11 mouse cellular contexts compared by ENCODE assay signal in the genomic region with DNA sequence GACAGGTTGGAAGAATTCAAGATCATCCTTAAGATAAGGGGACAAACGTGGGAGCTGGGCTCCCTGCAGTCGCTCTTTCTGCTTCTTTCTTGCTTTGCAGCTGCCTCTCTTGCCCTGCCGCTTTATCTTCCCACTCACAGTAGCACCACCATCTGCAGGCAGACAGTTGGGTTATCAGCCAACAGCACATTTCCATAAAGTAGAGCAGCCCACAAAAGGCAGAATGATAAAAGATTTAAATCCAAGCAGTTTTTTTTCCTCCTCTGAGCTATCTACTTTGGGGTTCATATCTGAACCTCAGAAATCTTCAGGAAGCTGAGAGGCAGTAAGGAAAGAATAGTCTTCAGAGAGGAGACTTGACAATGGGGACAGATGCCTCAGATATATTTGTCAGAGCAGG. TPM values are rescaled to one million over a fixed set of nuclear protein-coding genes. Genes with fewer than 3 reads are reported as not detected.
DNase-seq lines count a peak whose midpoint lies in the region; ATAC-seq lines count a peak whose summit lies in the region.
"Had no signal": no experiment of that assay in that cellular context is flagged by ENCODE, and none has a peak within 500 bp of the region (broad histone marks: within the 10 kb centered on the region; RNA-seq: fewer than 3 reads in every experiment).

No protein-coding gene starts in this region.

- no peaks in the 10 kb centered on the region for H3K4me1 ChIP-seq in heart, embryonic 10.5 days
- H3K4me1 ChIP-seq: stomach, embryonic 15.5 days had no signal

- H3K27ac ChIP-seq in heart, embryonic 10.5 days, result no peak overlapping the region
- H3K27ac ChIP-seq: stomach, embryonic 15.5 days had no signal

- peak; percentile 92 for ATAC-seq in common myeloid progenitor, adult 5-6 weeks (replicated peaks; ENCODE audit: low read depth, poor library complexity, severe bottlenecking)
- ATAC-seq: hindbrain, embryonic 16.5 days had no signal

- no peaks in the 10 kb centered on the region for H3K36me3 ChIP-seq in heart, embryonic 10.5 days
- H3K36me3 ChIP-seq: stomach, embryonic 15.5 days had no signal

- intact Hi-C loops in heart, postnatal 25 days (cut with DNase I), result no loop called here
- intact Hi-C loops in left cerebral cortex, postnatal 14 days (cut with DNase I), result no loop called here

- 27% methylated on average over 3 of the region's 3 CpGs for WGBS in heart, embryonic 10.5 days

- no peaks in the 10 kb centered on the region for H3K27me3 ChIP-seq in heart, embryonic 10.5 days (ENCODE audit: insufficient read depth, poor library complexity, severe bottlenecking)
- H3K27me3 ChIP-seq: stomach, embryonic 15.5 days had no signal

- H3K4me3 ChIP-seq in heart, embryonic 10.5 days, result no peak overlapping the region
- H3K4me3 ChIP-seq: stomach, embryonic 15.5 days had no signal

- H3K9me3 ChIP-seq in heart, embryonic 10.5 days, result no peaks in the 10 kb centered on the region
- H3K9me3 ChIP-seq: stomach, embryonic 15.5 days had no signal

- peak; percentile 80 for DNase-seq in heart, embryonic 10.5 days (ENCODE audit: low spot score)
- DNase-seq in heart, postnatal 25 days (ENCODE audit: low spot score), result no peak
- peak; percentile 56 to 63 for DNase-seq in left cerebral cortex, postnatal 14 days (ENCODE audit: low spot score in 2 of 2)
- DNase-seq in right cerebral cortex, adult 2 months (ENCODE audit: low spot score in 2 of 2), result peak; percentile 54 to 64
- DNase-seq in cerebellum, postnatal 25 days, result no peak
- DNase-seq in urinary bladder, postnatal 14 days (ENCODE audit: low spot score), result no peak
- DNase-seq in spleen, postnatal 4 days (ENCODE audit: low spot score in 2 of 2), result no peak
- DNase-seq: embryo, embryonic 11 days had no signal

RNA-seq across cellular contexts. Expression of a gene that starts 24.9 kb away (rescaled TPM):
- polyA plus RNA-seq in heart, embryonic 10.5 days (2016; fragmentation: Nextera tagmentation; extraction: Ambion mirVana), result 4.1 TPM in 2 replicates
- 10 to 100 TPM; 29.2 to 34.6 TPM for total RNA-seq in heart, postnatal 25 days (2021)
- 15.4 and 55.1 TPM in 2 replicates for total RNA-seq in common myeloid progenitor, adult 5-6 weeks (2017)
- 10 to 100 TPM; 92.0 to 95.0 TPM for total RNA-seq in left cerebral cortex, postnatal 14 days (2021)

Comparison
In these comparisons a context has a peak if more than half of its experiments do, and no peak if none do; other contexts are left out.
1. DNase-seq: peak in heart, embryonic 10.5 days (single experiment), left cerebral cortex, postnatal 14 days (2 of 2) and right cerebral cortex, adult 2 months (2 of 2); none in heart, postnatal 25 days (single experiment), cerebellum, postnatal 25 days (0 of 2), urinary bladder, postnatal 14 days (single experiment) and spleen, postnatal 4 days (0 of 2).